Mouse (Mus musculus): ENCODE measurements at regions not wholly inside any gene's neighbourhood (a gene's known extent, or its start where the extent isn't known, plus 50 kb on each side); places are given as distances from the start of the nearest gene placed in this dataset.

DNA sequence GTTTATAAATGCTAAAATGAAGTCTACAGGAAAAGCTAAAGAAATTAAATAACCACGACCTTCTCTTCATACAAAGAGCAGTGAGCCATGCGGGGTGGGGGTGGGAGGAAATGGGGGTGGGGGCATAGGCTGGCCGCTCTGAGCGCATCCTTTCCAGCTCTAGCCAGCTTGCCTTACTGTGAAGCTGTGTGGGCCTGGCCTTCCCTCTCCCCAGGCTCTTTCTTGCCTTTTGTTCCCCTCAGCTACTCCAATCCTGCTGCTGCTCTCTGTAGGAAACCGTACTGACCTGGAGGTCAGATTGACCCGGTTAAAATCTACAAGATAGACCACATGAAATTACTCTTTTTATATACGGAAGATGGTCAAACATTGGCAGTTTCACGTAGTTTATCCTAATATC is 111.7 kb upstream of the Foxn2 start:
- H3K27me3 ChIP-seq (ENCODE audit: control insufficient read depth, insufficient read depth, low read length), result no peaks in the 10 kb centered on the region
- no peak overlapping the region for H3K4me3 ChIP-seq (replicated peaks; ENCODE audit: low read length)
- H3K4me2 ChIP-seq (replicated peaks; ENCODE audit: low read depth, low read length, severe bottlenecking), result no peak overlapping the region
- no peaks in the 10 kb centered on the region for H3K36me3 ChIP-seq (ENCODE audit: control insufficient read depth, insufficient read depth, low read length)
- H3K27ac ChIP-seq (replicated peaks; ENCODE audit: low read depth, low read length), result no peak overlapping the region
- H3K9ac ChIP-seq (ENCODE audit: low read depth, low read length, severe bottlenecking), result no peak overlapping the region
- WGBS, result 45% methylated on average over 8 of the region's 8 CpGs
- ATAC-seq (ENCODE audit: low FRiP score, low read depth), result no peak
- no peak for DNase-seq (ENCODE audit: low spot score)
- H3K9me3 ChIP-seq (ENCODE audit: control insufficient read depth, low read length), result peaks cover 5% of the 10 kb centered on the region; the same call in 1 of the 2 replicates
- TF ChIP-seq POLR2A (IDR thresholded peaks at IDR 0.05; ENCODE audit: borderline replicate concordance, extremely low read depth, insufficient read depth, insufficient read length), result no peak
- H3K4me1 ChIP-seq (ENCODE audit: control insufficient read depth, insufficient read depth, low read length), result peaks cover 13% of the 10 kb centered on the region

DNA sequence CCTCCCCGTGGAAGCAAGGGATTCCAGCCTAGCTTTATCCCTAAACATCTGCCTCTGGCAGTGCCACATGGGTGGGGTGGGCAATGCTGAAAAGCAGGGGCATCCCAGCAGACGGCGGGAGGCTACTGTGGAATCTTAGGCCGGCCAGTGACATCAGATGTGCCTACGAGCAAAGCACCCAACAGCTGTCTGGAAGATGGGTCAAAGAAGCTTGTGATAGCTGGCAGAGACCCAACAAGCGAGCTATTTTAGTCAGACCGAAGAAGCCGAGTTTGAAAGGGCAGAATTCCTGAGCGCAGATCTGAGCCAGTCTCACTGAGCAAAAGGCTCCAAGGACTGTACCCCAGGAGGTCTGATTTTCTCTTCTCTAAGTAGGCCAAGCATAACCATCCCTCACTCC is 110.8 kb upstream of the Foxn2 start:
- Histone ChIP-seq H3K9ac (ENCODE audit: low read depth, low read length, severe bottlenecking) (no peak overlapping the region), H3K27ac (replicated peaks; ENCODE audit: low read depth, low read length) (no peak overlapping the region), H3K4me2 (replicated peaks; ENCODE audit: low read depth, low read length, severe bottlenecking) (no peak overlapping the region), H3K27me3 (ENCODE audit: control insufficient read depth, insufficient read depth, low read length) (no peaks in the 10 kb centered on the region), H3K9me3 (ENCODE audit: control insufficient read depth, low read length) (peaks cover 5% of the 10 kb centered on the region; the same call in 1 of the 2 replicates), H3K4me3 (replicated peaks; ENCODE audit: low read length) (no peak overlapping the region), H3K4me1 (ENCODE audit: control insufficient read depth, insufficient read depth, low read length) (peaks cover 13% of the 10 kb centered on the region), H3K36me3 (ENCODE audit: control insufficient read depth, insufficient read depth, low read length) (no peaks in the 10 kb centered on the region)
- WGBS, result 82% methylated on average over 9 of the region's 9 CpGs
- DNase-seq (ENCODE audit: low spot score) (peak; percentile 47), ATAC-seq (ENCODE audit: low FRiP score, low read depth) (0 out of 2 replicates have a peak, but pooled peaks have one; percentile 18)
- no peak for TF ChIP-seq POLR2A (IDR thresholded peaks at IDR 0.05; ENCODE audit: borderline replicate concordance, extremely low read depth, insufficient read depth, insufficient read length)

GRCm38 (mm10) chr17:88330129-88330528 is 110.4 kb upstream of the Foxn2 start:
- H3K9me3 ChIP-seq (ENCODE audit: control insufficient read depth, low read length), result peaks cover 5% of the 10 kb centered on the region; the same call in 1 of the 2 replicates
- no peak overlapping the region for H3K4me3 ChIP-seq (replicated peaks; ENCODE audit: low read length)
- H3K9ac ChIP-seq (ENCODE audit: low read depth, low read length, severe bottlenecking), result no peak overlapping the region
- H3K36me3 ChIP-seq (ENCODE audit: control insufficient read depth, insufficient read depth, low read length), result no peaks in the 10 kb centered on the region
- H3K27ac ChIP-seq (replicated peaks; ENCODE audit: low read depth, low read length), result no peak overlapping the region
- H3K27me3 ChIP-seq (ENCODE audit: control insufficient read depth, insufficient read depth, low read length), result no peaks in the 10 kb centered on the region
- WGBS, result 94% methylated on average over 2 of the region's 2 CpGs
- H3K4me2 ChIP-seq (replicated peaks; ENCODE audit: low read depth, low read length, severe bottlenecking), result no peak overlapping the region
- H3K4me1 ChIP-seq (ENCODE audit: control insufficient read depth, insufficient read depth, low read length), result peaks cover 13% of the 10 kb centered on the region
- DNase-seq (ENCODE audit: low spot score) (no peak), ATAC-seq (ENCODE audit: low FRiP score, low read depth) (no peak)
- TF ChIP-seq POLR2A (IDR thresholded peaks at IDR 0.05; ENCODE audit: borderline replicate concordance, extremely low read depth, insufficient read depth, insufficient read length), result no peak

DNA sequence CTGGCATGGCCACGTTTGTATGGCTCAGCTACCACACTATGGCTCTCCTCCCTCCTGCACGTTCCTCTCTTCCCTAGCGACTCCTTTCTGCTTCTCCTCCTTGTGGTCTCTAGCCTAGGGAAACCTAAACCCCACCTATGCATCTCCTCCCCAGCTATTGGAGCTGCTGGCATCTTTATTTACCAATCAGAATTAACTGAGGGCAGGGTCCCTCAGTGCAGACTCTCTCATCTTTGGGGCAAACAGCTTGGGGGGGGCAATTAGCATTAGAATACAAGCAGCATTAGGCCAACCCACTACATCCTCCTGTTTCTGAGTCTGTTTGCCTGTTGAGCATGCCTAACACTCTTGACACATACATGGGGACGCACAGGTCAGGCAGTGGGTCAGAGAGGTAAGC is 106.7 kb upstream of the Foxn2 start:
- Histone ChIP-seq H3K27me3 (ENCODE audit: control insufficient read depth, insufficient read depth, low read length) (no peaks in the 10 kb centered on the region), H3K9me3 (ENCODE audit: control insufficient read depth, low read length) (peaks cover 5% of the 10 kb centered on the region; the same call in 1 of the 2 replicates), H3K4me2 (replicated peaks; ENCODE audit: low read depth, low read length, severe bottlenecking) (no peak overlapping the region), H3K27ac (replicated peaks; ENCODE audit: low read depth, low read length) (no peak overlapping the region), H3K4me1 (ENCODE audit: control insufficient read depth, insufficient read depth, low read length) (no peaks in the 10 kb centered on the region), H3K4me3 (replicated peaks; ENCODE audit: low read length) (no peak overlapping the region), H3K9ac (ENCODE audit: low read depth, low read length, severe bottlenecking) (no peak overlapping the region), H3K36me3 (ENCODE audit: control insufficient read depth, insufficient read depth, low read length) (no peaks in the 10 kb centered on the region)
- DNase-seq (ENCODE audit: low spot score) (no peak), ATAC-seq (ENCODE audit: low FRiP score, low read depth) (no peak)
- WGBS, result 36% methylated on average over 4 of the region's 4 CpGs
- no peak for TF ChIP-seq POLR2A (IDR thresholded peaks at IDR 0.05; ENCODE audit: borderline replicate concordance, extremely low read depth, insufficient read depth, insufficient read length)

- H3K9ac ChIP-seq (ENCODE audit: low read depth, low read length, severe bottlenecking), result no peak overlapping the region
- peaks cover 4% of the 10 kb centered on the region; the same call in 1 of the 2 replicates for H3K9me3 ChIP-seq (ENCODE audit: control insufficient read depth, low read length)
- no peaks in the 10 kb centered on the region for H3K4me1 ChIP-seq (ENCODE audit: control insufficient read depth, insufficient read depth, low read length)
- no peaks in the 10 kb centered on the region for H3K27me3 ChIP-seq (ENCODE audit: control insufficient read depth, insufficient read depth, low read length)
- no peak overlapping the region for H3K4me3 ChIP-seq (replicated peaks; ENCODE audit: low read length)
- 84% methylated on average over 5 of the region's 5 CpGs for WGBS
- H3K36me3 ChIP-seq (ENCODE audit: control insufficient read depth, insufficient read depth, low read length), result no peaks in the 10 kb centered on the region
- ATAC-seq (ENCODE audit: low FRiP score, low read depth) (no peak), DNase-seq (ENCODE audit: low spot score) (no peak)
- H3K27ac ChIP-seq (replicated peaks; ENCODE audit: low read depth, low read length), result no peak overlapping the region
- H3K4me2 ChIP-seq (replicated peaks; ENCODE audit: low read depth, low read length, severe bottlenecking), result no peak overlapping the region
- no peak for TF ChIP-seq POLR2A (IDR thresholded peaks at IDR 0.05; ENCODE audit: borderline replicate concordance, extremely low read depth, insufficient read depth, insufficient read length)
Observed at GRCm38 (mm10) chr17:88335271-88335670, 105.2 kb upstream of the Foxn2 start.
